11 mouse cellular contexts compared by ENCODE assay signal in the genomic region with DNA sequence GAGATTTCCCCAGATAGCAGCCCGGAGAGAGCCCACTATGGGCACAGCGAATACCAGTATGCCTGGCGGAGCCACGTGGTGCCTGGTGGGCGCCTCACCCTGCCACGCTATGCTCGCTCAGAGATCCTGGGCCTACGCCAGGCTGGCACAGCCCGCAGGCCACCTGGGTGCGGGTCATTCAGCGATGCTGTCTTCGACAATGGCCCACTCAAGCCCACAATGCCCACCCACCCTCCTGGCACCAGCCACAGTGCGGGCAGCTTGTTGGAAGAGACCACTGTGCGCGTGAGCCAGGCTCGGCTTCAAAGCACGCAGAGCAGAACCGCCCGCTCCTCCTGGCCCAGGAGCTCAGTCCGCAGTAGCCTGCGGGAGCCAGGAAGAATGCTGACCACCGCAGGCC. TPM values are rescaled to one million over a fixed set of nuclear protein-coding genes. Genes with fewer than 3 reads are reported as not detected.
DNase-seq lines count a peak whose midpoint lies in the region; ATAC-seq lines count a peak whose summit lies in the region.
"Had no signal": no experiment of that assay in that cellular context is flagged by ENCODE, and none has a peak within 500 bp of the region (broad histone marks: within the 10 kb centered on the region; RNA-seq: fewer than 3 reads in every experiment).

No protein-coding gene starts in this region.

- DNase-seq in embryonic facial prominence, embryonic 10.5 days (ENCODE audit: low spot score): no peak
- peak; percentile 34 for DNase-seq in left cerebral cortex, adult 18-20 months (ENCODE audit: low spot score in 2 of 2)
- DNase-seq in left cerebral cortex, adult 11 months (ENCODE audit: low spot score): no peak
- peak; percentile 36 to 37 for DNase-seq in layer of hippocampus, postnatal 36 days
- DNase-seq in urinary bladder, postnatal 10 days (ENCODE audit: low spot score): no peak
- no peak for DNase-seq in kidney, adult 9 months
- DNase-seq: retina, postnatal 1 day had no signal

- WGBS in embryonic facial prominence, embryonic 13.5 days: 94% methylated on average over 22 of the region's 22 CpGs
- WGBS in embryonic facial prominence, embryonic 10.5 days: 92% methylated on average over 22 of the region's 22 CpGs
- WGBS in embryonic facial prominence, embryonic 15.5 days: 95% methylated on average over 22 of the region's 22 CpGs

- no peak overlapping the region for H3K27ac ChIP-seq in embryonic facial prominence, embryonic 13.5 days
- H3K27ac ChIP-seq in embryonic facial prominence, embryonic 10.5 days (replicated peaks): no peak overlapping the region
- H3K27ac ChIP-seq in embryonic facial prominence, embryonic 15.5 days (replicated peaks): no peak overlapping the region
- H3K27ac ChIP-seq: stomach, postnatal 0 days had no signal

- peak; percentile 38; the same call in 1 of the 2 replicates for ATAC-seq in embryonic facial prominence, embryonic 13.5 days (ENCODE audit: insufficient number of reproducible peaks, insufficient read depth, low FRiP score, low TSS enrichment, low read depth)
- ATAC-seq in embryonic facial prominence, embryonic 15.5 days (ENCODE audit: insufficient number of reproducible peaks, low FRiP score, low TSS enrichment, low read depth): peak; percentile 29; the same call in 1 of the 2 replicates

- no peak overlapping the region for H3K9ac ChIP-seq in embryonic facial prominence, embryonic 13.5 days
- H3K9ac ChIP-seq in embryonic facial prominence, embryonic 15.5 days: no peak overlapping the region

- H3K36me3 ChIP-seq in embryonic facial prominence, embryonic 13.5 days: no peaks in the 10 kb centered on the region
- H3K36me3 ChIP-seq in embryonic facial prominence, embryonic 10.5 days (replicated peaks): peaks cover 2% of the 10 kb centered on the region; the same call in 1 of the 2 replicates
- H3K36me3 ChIP-seq in embryonic facial prominence, embryonic 15.5 days: no peaks in the 10 kb centered on the region

- no peaks in the 10 kb centered on the region; the same call in 1 of the 2 replicates for H3K4me1 ChIP-seq in embryonic facial prominence, embryonic 13.5 days
- H3K4me1 ChIP-seq in embryonic facial prominence, embryonic 10.5 days: peaks cover 26% of the 10 kb centered on the region
- H3K4me1 ChIP-seq in embryonic facial prominence, embryonic 15.5 days: no peaks in the 10 kb centered on the region

- H3K27me3 ChIP-seq in embryonic facial prominence, embryonic 13.5 days: no peaks in the 10 kb centered on the region
- no peaks in the 10 kb centered on the region for H3K27me3 ChIP-seq in embryonic facial prominence, embryonic 10.5 days (replicated peaks; ENCODE audit: low read depth, poor library complexity, severe bottlenecking)
- H3K27me3 ChIP-seq in embryonic facial prominence, embryonic 15.5 days: no peaks in the 10 kb centered on the region

- no peak overlapping the region for H3K4me3 ChIP-seq in embryonic facial prominence, embryonic 13.5 days
- no peak overlapping the region for H3K4me3 ChIP-seq in embryonic facial prominence, embryonic 10.5 days
- H3K4me3 ChIP-seq in embryonic facial prominence, embryonic 15.5 days (replicated peaks): no peak overlapping the region

- no peaks in the 10 kb centered on the region for H3K9me3 ChIP-seq in embryonic facial prominence, embryonic 13.5 days
- no peaks in the 10 kb centered on the region for H3K9me3 ChIP-seq in embryonic facial prominence, embryonic 10.5 days
- no peaks in the 10 kb centered on the region for H3K9me3 ChIP-seq in embryonic facial prominence, embryonic 15.5 days (replicated peaks)

- no peak overlapping the region for H3K4me2 ChIP-seq in embryonic facial prominence, embryonic 13.5 days
- no peak overlapping the region for H3K4me2 ChIP-seq in embryonic facial prominence, embryonic 15.5 days (replicated peaks)

RNA-seq across cellular contexts. Expression of a gene that starts 12.7 kb away (rescaled TPM):
- 2.3 and 3.3 TPM in 2 replicates for polyA plus RNA-seq in embryonic facial prominence, embryonic 13.5 days (2015; fragmentation: Nextera tagmentation; extraction: Ambion mirVana)
- 5.8 and 6.0 TPM in 2 replicates for polyA plus RNA-seq in embryonic facial prominence, embryonic 10.5 days (2016; fragmentation: Nextera tagmentation; extraction: Ambion mirVana)
- 1 to 10 TPM; 6.4 to 7.5 TPM for total RNA-seq in left cerebral cortex, adult 18-20 months (2021)
- polyA plus RNA-seq in embryonic facial prominence, embryonic 15.5 days (2015; fragmentation: Nextera tagmentation; extraction: Ambion mirVana): 5.4 and 6.5 TPM in 2 replicates
- 10 to 100 TPM; 47.4 to 57.3 TPM for total RNA-seq in layer of hippocampus, postnatal 36 days (2021)
- total RNA-seq: granulocyte monocyte progenitor cell, adult 5-6 weeks had no signal

Comparison
In these comparisons a context has a peak if more than half of its experiments do, and no peak if none do; other contexts are left out.
1. DNase-seq: peak in left cerebral cortex, adult 18-20 months (2 of 2) and layer of hippocampus, postnatal 36 days (2 of 2); none in embryonic facial prominence, embryonic 10.5 days (single experiment), left cerebral cortex, adult 11 months (single experiment), urinary bladder, postnatal 10 days (single experiment) and kidney, adult 9 months (single experiment).